Mouse (Mus musculus): ENCODE results near the gene Hhip. TPM values are rescaled to one million over a fixed set of nuclear protein-coding genes. Genes with fewer than 3 reads are reported as not detected.

Hhip gene
- polyA plus RNA-seq, 1 experiment from 2014 or later: 4.0 TPM

GRCm38 (mm10) chr8:80055094-80055493 lies 2.7 kb downstream of the Hhip start:
- 62% methylated on average over 6 of the region's 6 CpGs for WGBS (ENCODE audit: insufficient replicate concordance)

DNA sequence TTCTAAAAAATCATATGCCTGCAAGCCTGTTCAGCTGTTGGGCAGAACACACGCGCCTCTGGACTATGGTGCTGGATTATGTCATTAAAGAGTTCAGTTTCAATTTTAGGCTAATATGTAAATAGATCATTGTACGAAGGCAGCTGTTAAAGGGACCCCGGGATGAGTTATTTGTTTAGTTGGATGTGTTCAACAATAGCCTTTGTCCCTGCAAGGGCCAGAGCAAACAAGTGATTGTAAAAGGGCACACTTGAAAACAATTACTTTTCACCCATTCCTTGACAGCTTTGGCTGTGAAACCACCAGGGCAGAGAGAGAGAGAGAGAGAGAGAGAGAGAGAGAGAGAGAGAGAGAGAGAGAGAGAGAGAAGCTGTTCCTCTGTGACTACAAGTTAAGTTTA lies 3.6 kb downstream of the Hhip start:
- Histone ChIP-seq H3K9ac (replicated peaks) (no peak overlapping the region), H3K4me3 (ENCODE audit: low read depth, low read length) (no peak overlapping the region), H3K27ac (ENCODE audit: low read depth) (no peak overlapping the region), H3K4me2 (ENCODE audit: low read depth, low read length) (no peak overlapping the region), H3K9me3 (ENCODE audit: low read length) (no peaks in the 10 kb centered on the region), H3K36me3 (replicated peaks; ENCODE audit: insufficient read depth, low read length) (no peaks in the 10 kb centered on the region), H3K27me3 (ENCODE audit: insufficient read depth, low read length) (peaks cover 26% of the 10 kb centered on the region), H3K4me1 (ENCODE audit: insufficient read depth) (peaks cover 8% of the 10 kb centered on the region; the same call in 1 of the 2 replicates)
- TF ChIP-seq EP300 (IDR thresholded peaks at IDR 0.05; ENCODE audit: low read depth): no peak
- TF ChIP-seq CTCF (IDR thresholded peaks at IDR 0.05; ENCODE audit: low read depth): no peak
- ATAC-seq (no peak), DNase-seq (no peak)
- WGBS (ENCODE audit: insufficient replicate concordance): 41% methylated on average over 4 of the region's 4 CpGs

More at GRCm38 (mm10) chr8:80055094-80055493, 2.7 kb downstream of the Hhip start:
- peaks cover 26% of the 10 kb centered on the region for H3K27me3 ChIP-seq (ENCODE audit: insufficient read depth, low read length)
- peaks cover 8% of the 10 kb centered on the region; the same call in 1 of the 2 replicates for H3K4me1 ChIP-seq (ENCODE audit: insufficient read depth)
- no peak overlapping the region for H3K4me2 ChIP-seq (ENCODE audit: low read depth, low read length)
- no peak overlapping the region for H3K9ac ChIP-seq (replicated peaks)
- no peaks in the 10 kb centered on the region for H3K9me3 ChIP-seq (ENCODE audit: low read length)
- H3K27ac ChIP-seq (ENCODE audit: low read depth): no peak overlapping the region
- H3K4me3 ChIP-seq (ENCODE audit: low read depth, low read length): no peak overlapping the region
- DNase-seq: no peak
- no peaks in the 10 kb centered on the region for H3K36me3 ChIP-seq (replicated peaks; ENCODE audit: insufficient read depth, low read length)
- no peak for ATAC-seq
- no peak for TF ChIP-seq CTCF (IDR thresholded peaks at IDR 0.05; ENCODE audit: low read depth)
- TF ChIP-seq EP300 (IDR thresholded peaks at IDR 0.05; ENCODE audit: low read depth): no peak

GRCm38 (mm10) chr8:80052838-80053237 lies 5.0 kb downstream of the Hhip start:
- H3K9me3 ChIP-seq (ENCODE audit: low read length): no peaks in the 10 kb centered on the region
- H3K36me3 ChIP-seq (replicated peaks; ENCODE audit: insufficient read depth, low read length): no peaks in the 10 kb centered on the region
- no peak overlapping the region for H3K4me2 ChIP-seq (ENCODE audit: low read depth, low read length)
- no peak for TF ChIP-seq CTCF (IDR thresholded peaks at IDR 0.05; ENCODE audit: low read depth)
- no peak for TF ChIP-seq EP300 (IDR thresholded peaks at IDR 0.05; ENCODE audit: low read depth)
- peaks cover 8% of the 10 kb centered on the region; the same call in 1 of the 2 replicates for H3K4me1 ChIP-seq (ENCODE audit: insufficient read depth)
- H3K4me3 ChIP-seq (ENCODE audit: low read depth, low read length): no peak overlapping the region
- WGBS (ENCODE audit: insufficient replicate concordance): 61% methylated on average over 1 of the region's 1 CpGs
- peaks cover 17% of the 10 kb centered on the region for H3K27me3 ChIP-seq (ENCODE audit: insufficient read depth, low read length)
- no peak for ATAC-seq
- no peak overlapping the region for H3K27ac ChIP-seq (ENCODE audit: low read depth)
- no peak for DNase-seq
- no peak overlapping the region for H3K9ac ChIP-seq (replicated peaks)

- Histone ChIP-seq H3K27ac (ENCODE audit: low read depth) (no peak overlapping the region), H3K36me3 (replicated peaks; ENCODE audit: insufficient read depth, low read length) (no peaks in the 10 kb centered on the region), H3K9ac (replicated peaks) (no peak overlapping the region), H3K27me3 (ENCODE audit: insufficient read depth, low read length) (0 out of 2 replicates have a peak, but pooled peaks cover 5% of the 10 kb centered on the region), H3K4me1 (ENCODE audit: insufficient read depth) (no peaks in the 10 kb centered on the region), H3K9me3 (ENCODE audit: low read length) (no peaks in the 10 kb centered on the region), H3K4me3 (ENCODE audit: low read depth, low read length) (no peak overlapping the region), H3K4me2 (ENCODE audit: low read depth, low read length) (no peak overlapping the region)
- 24% methylated on average over 5 of the region's 5 CpGs for WGBS (ENCODE audit: insufficient replicate concordance)
- DNase-seq: no peak
- TF ChIP-seq CTCF (IDR thresholded peaks at IDR 0.05; ENCODE audit: low read depth) (no peak), EP300 (IDR thresholded peaks at IDR 0.05; ENCODE audit: low read depth) (no peak)
- no peak for ATAC-seq
These were observed 6.3 kb downstream of the Hhip start for GRCm38 (mm10) chr8:80051494-80051893.

GRCm38 (mm10) chr8:80049256-80050005 lies 8.4 kb downstream of the Hhip start:
- no peak overlapping the region for H3K27ac ChIP-seq (ENCODE audit: low read depth)
- 47% methylated on average over 15 of the region's 15 CpGs for WGBS (ENCODE audit: insufficient replicate concordance)
- no peak for ATAC-seq
- no peak for DNase-seq
- no peaks in the 10 kb centered on the region for H3K4me1 ChIP-seq (ENCODE audit: insufficient read depth)
- no peak overlapping the region for H3K9ac ChIP-seq (replicated peaks)
- H3K4me2 ChIP-seq (ENCODE audit: low read depth, low read length): 0 out of 2 replicates have a peak overlapping the region, but pooled peaks have one; percentile 7
- TF ChIP-seq CTCF (IDR thresholded peaks at IDR 0.05; ENCODE audit: low read depth) (no peak), EP300 (IDR thresholded peaks at IDR 0.05; ENCODE audit: low read depth) (no peak)
- no peaks in the 10 kb centered on the region for H3K36me3 ChIP-seq (replicated peaks; ENCODE audit: insufficient read depth, low read length)
- no peak overlapping the region for H3K4me3 ChIP-seq (ENCODE audit: low read depth, low read length)
- H3K27me3 ChIP-seq (ENCODE audit: insufficient read depth, low read length): no peaks in the 10 kb centered on the region
- H3K9me3 ChIP-seq (ENCODE audit: low read length): no peaks in the 10 kb centered on the region

- 62% methylated on average over 4 of the region's 4 CpGs for WGBS (ENCODE audit: insufficient replicate concordance)
- ATAC-seq (no peak), DNase-seq (no peak)
These were observed 9.6 kb downstream of the Hhip start for GRCm38 (mm10) chr8:80048256-80048655.

More at GRCm38 (mm10) chr8:80048256-80048655, 9.6 kb downstream of the Hhip start:
- Histone ChIP-seq H3K27ac (ENCODE audit: low read depth) (no peak overlapping the region), H3K9me3 (ENCODE audit: low read length) (no peaks in the 10 kb centered on the region), H3K4me3 (ENCODE audit: low read depth, low read length) (no peak overlapping the region), H3K9ac (replicated peaks) (no peak overlapping the region), H3K27me3 (ENCODE audit: insufficient read depth, low read length) (no peaks in the 10 kb centered on the region), H3K4me2 (ENCODE audit: low read depth, low read length) (no peak overlapping the region), H3K4me1 (ENCODE audit: insufficient read depth) (no peaks in the 10 kb centered on the region), H3K36me3 (replicated peaks; ENCODE audit: insufficient read depth, low read length) (no peaks in the 10 kb centered on the region)
- TF ChIP-seq CTCF (IDR thresholded peaks at IDR 0.05; ENCODE audit: low read depth): no peak
- no peak for TF ChIP-seq EP300 (IDR thresholded peaks at IDR 0.05; ENCODE audit: low read depth)
